Mouse (Mus musculus): Measurements from ENCODE around the gene Ick. TPM values are rescaled to one million over a fixed set of nuclear protein-coding genes. Genes with fewer than 3 reads are reported as not detected.

Gene Ick
- total and polyA plus RNA-seq, 3 experiments: 6.1 to 16.1 TPM; not detected in 1

GRCm38 (mm10) chr9:78175277-78176200 lies 66.5 kb downstream of the Ick start:
- peak; percentile 95 for DNase-seq (ENCODE audit: low read depth, low spot score)
- Histone ChIP-seq H3K9ac (ENCODE audit: control insufficient read depth, low read depth, low read length, poor library complexity, severe bottlenecking) (peak overlapping the region; percentile 98), H3K27me3 (ENCODE audit: control insufficient read depth in 1 of 2, insufficient read depth in 2 of 2, low read length in 2 of 2) (no peaks in the 10 kb centered on the region), H3K9me3 (replicated peaks; ENCODE audit: insufficient read depth, low read length) (no peaks in the 10 kb centered on the region), H3K79me2 (ENCODE audit: control insufficient read depth, insufficient read depth, low read length, poor library complexity) (no peaks in the 10 kb centered on the region; the same call in 1 of the 2 replicates), H3K4me3 (ENCODE audit: control insufficient read depth in 1 of 2, insufficient read depth in 1 of 2, low read depth in 2 of 2, low read length in 2 of 2) (peak overlapping the region; percentile 65 to 95), H3K27ac (ENCODE audit: control insufficient read depth, low read depth, low read length) (peak overlapping the region; percentile 97), H3K4me1 (ENCODE audit: control insufficient read depth in 1 of 2, insufficient read depth in 2 of 2, low read length in 2 of 2) (no peaks in the 10 kb centered on the region; a peak in 1 of 4 replicates), H3K36me3 (ENCODE audit: control insufficient read depth in 1 of 2, insufficient read depth in 2 of 2, low read length in 2 of 2) (peaks cover 0 to 7% of the 10 kb centered on the region in 2 experiments; a peak in 2 of 4 replicates)
- TF ChIP-seq TBP (IDR thresholded peaks at IDR 0.05; ENCODE audit: low read depth, low read length): peak; percentile 99
- peak; percentile 72; the same call in 1 of the 2 replicates for TF ChIP-seq SIN3A (IDR thresholded peaks at IDR 0.05; ENCODE audit: low read length)
- peak; percentile 73 for TF ChIP-seq TCF12 (IDR thresholded peaks at IDR 0.05; ENCODE audit: low read depth, low read length)
- TF ChIP-seq ZMIZ1 (IDR thresholded peaks at IDR 0.05; ENCODE audit: low read depth, low read length): peak; percentile 92
- peak; percentile 84; the same call in 1 of the 2 replicates for TF ChIP-seq UBTF (IDR thresholded peaks at IDR 0.05; ENCODE audit: borderline replicate concordance, insufficient read depth, low read depth, low read length)
- TF ChIP-seq MAX (IDR thresholded peaks at IDR 0.05; ENCODE audit: low read length): no peak
- TF ChIP-seq GABPA (IDR thresholded peaks at IDR 0.05; ENCODE audit: low read depth, low read length): no peak
- TF ChIP-seq MYC (IDR thresholded peaks at IDR 0.05; ENCODE audit: low read depth, low read length): peak; percentile 41
- TF ChIP-seq POLR2A (IDR thresholded peaks at IDR 0.05; ENCODE audit: control insufficient read depth in 1 of 2, insufficient read depth in 1 of 2, low read depth in 1 of 2, low read length in 2 of 2, poor library complexity in 1 of 2): peak; percentile 89 to 90
- peak; percentile 33; the same call in 1 of the 2 replicates for TF ChIP-seq TAL1 (IDR thresholded peaks at IDR 0.05; ENCODE audit: low read length)
- TF ChIP-seq MAFK (IDR thresholded peaks at IDR 0.05; ENCODE audit: borderline replicate concordance, low read depth, low read length): peak; percentile 93
- peak; percentile 57; the same call in 1 of the 2 replicates for TF ChIP-seq BHLHE40 (IDR thresholded peaks at IDR 0.05; ENCODE audit: borderline replicate concordance, low read depth, low read length)
- no peak for TF ChIP-seq ZC3H11A (IDR thresholded peaks at IDR 0.05; ENCODE audit: low read depth, low read length)
- no peak for TF ChIP-seq MEF2A (IDR thresholded peaks at IDR 0.05; ENCODE audit: extremely low read depth, insufficient replicate concordance, low read depth, low read length, poor library complexity, severe bottlenecking)
- no peak for TF ChIP-seq GATA1 (IDR thresholded peaks at IDR 0.05; ENCODE audit: low read depth, low read length)
- TF ChIP-seq NRF1 (IDR thresholded peaks at IDR 0.05; ENCODE audit: insufficient read depth, low read depth, low read length, poor library complexity, severe bottlenecking): 0 out of 2 replicates have a peak, but pooled peaks have one; percentile 25
- peak; percentile 95 for TF ChIP-seq NELFE (IDR thresholded peaks at IDR 0.05; ENCODE audit: low read depth, low read length)
- TF ChIP-seq USF1 (IDR thresholded peaks at IDR 0.05; ENCODE audit: low read depth, low read length): no peak; the same call in 1 of the 2 replicates
- no peak for TF ChIP-seq RAD21 (IDR thresholded peaks at IDR 0.05; ENCODE audit: low read depth, low read length)
- TF ChIP-seq POLR2AphosphoS2 (IDR thresholded peaks at IDR 0.05; ENCODE audit: low read length): peak; percentile 90
- no peak for TF ChIP-seq JUND (IDR thresholded peaks at IDR 0.05; ENCODE audit: low read depth, low read length)
- TF ChIP-seq KAT2A (conservative IDR thresholded peaks at IDR 0.05; ENCODE audit: low read depth, low read length): peak; percentile 16; the same call in 1 of the 2 replicates
- TF ChIP-seq MXI1 (IDR thresholded peaks at IDR 0.05; ENCODE audit: low read depth, low read length): no peak; the same call in 1 of the 2 replicates

Data from MEL (cell line).